Comparison of ENCODE assay signal across 7 mouse cellular contexts in the genomic region with DNA sequence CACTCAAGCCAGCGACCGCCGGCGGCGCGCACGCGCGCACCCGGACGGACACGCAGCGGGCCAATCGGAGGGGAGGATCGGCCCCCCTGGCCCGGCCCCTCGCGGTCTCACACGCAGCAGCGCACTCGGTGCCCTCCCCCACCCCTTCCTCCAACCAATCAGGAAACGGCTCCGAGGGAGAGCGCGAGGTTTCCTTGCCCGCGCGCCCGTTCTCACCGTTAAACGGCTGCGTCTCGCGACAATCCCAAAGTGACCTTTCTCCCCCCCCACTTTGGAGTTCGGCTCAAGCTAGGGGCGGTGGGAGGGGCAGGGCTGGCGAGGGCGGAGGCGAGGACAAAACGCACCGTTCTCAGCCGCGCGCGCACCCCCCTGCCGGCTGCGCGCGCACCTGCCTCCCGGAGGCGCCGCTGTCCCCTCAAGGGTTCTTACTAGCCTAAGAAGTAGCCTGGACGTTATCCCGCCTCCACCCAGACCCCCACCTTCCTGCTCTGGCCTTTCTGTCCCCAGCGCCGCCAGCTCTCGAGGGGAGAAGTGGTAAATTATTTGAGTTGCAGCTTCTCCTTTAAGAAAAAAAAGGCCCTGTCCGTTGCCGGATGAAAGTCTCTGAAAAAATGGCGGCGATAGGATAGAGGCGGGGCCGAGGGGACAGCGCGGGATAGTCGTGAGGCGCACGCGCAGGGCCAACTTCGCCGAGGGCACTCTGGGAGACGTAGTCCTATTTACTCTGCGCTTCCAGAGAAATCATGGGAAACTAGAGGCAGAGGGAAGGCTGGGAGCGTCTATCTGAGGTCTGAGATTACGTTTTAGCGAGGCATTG. TPM values are rescaled to one million over a fixed set of nuclear protein-coding genes. Genes with fewer than 3 reads are reported as not detected.
DNase-seq lines count a peak whose midpoint lies in the region; ATAC-seq lines count a peak whose summit lies in the region.

TSS of gene Zfp91 (minus strand) at position 616 of the 817 bp plus-strand sequence.
TSS of gene Lpxn (plus strand) at position 683 of the 817 bp plus-strand sequence.

- peak; percentile 97 for ATAC-seq in embryonic facial prominence, embryonic 11.5 days (replicated peaks; ENCODE audit: insufficient number of reproducible peaks, low FRiP score, low TSS enrichment, low read depth)
- ATAC-seq in granulocyte monocyte progenitor cell, adult 5-6 weeks (replicated peaks; ENCODE audit: poor library complexity, severe bottlenecking) = peak; percentile 60
- peak; percentile 96 for ATAC-seq in midbrain, embryonic 13.5 days

- no peaks in the 10 kb centered on the region for H3K9me3 ChIP-seq in embryonic facial prominence, embryonic 11.5 days (replicated peaks; ENCODE audit: control insufficient read depth, low read length)
- H3K9me3 ChIP-seq in limb, embryonic 10.5 days (replicated peaks) = no peaks in the 10 kb centered on the region
- H3K9me3 ChIP-seq in midbrain, embryonic 13.5 days = no peaks in the 10 kb centered on the region

- no peaks in the 10 kb centered on the region for H3K36me3 ChIP-seq in embryonic facial prominence, embryonic 11.5 days (replicated peaks; ENCODE audit: control insufficient read depth, insufficient read depth, low read depth, low read length)
- no peaks in the 10 kb centered on the region for H3K36me3 ChIP-seq in limb, embryonic 10.5 days
- H3K36me3 ChIP-seq in midbrain, embryonic 13.5 days = no peaks in the 10 kb centered on the region

- peak within 1 kb of the TSS; percentile 98 for H3K9ac ChIP-seq in embryonic facial prominence, embryonic 11.5 days (replicated peaks; ENCODE audit: low read length)
- H3K9ac ChIP-seq in midbrain, embryonic 13.5 days (replicated peaks) = peak within 1 kb of the TSS; percentile 95

- under 1% methylated on average over 53 of the region's 76 CpGs for WGBS in embryonic facial prominence, embryonic 11.5 days
- under 1% methylated on average over 59 of the region's 76 CpGs for WGBS in limb, embryonic 10.5 days
- WGBS in midbrain, embryonic 13.5 days = 0% methylated on average over 62 of the region's 76 CpGs

- peak within 1 kb of the TSS; percentile 100 for H3K27ac ChIP-seq in embryonic facial prominence, embryonic 11.5 days (replicated peaks; ENCODE audit: low read depth, low read length)
- H3K27ac ChIP-seq in limb, embryonic 10.5 days = peak within 1 kb of the TSS; percentile 98
- H3K27ac ChIP-seq in midbrain, embryonic 13.5 days = peak within 1 kb of the TSS; percentile 99

- H3K4me3 ChIP-seq in embryonic facial prominence, embryonic 11.5 days (ENCODE audit: low read depth, low read length) = peak within 1 kb of the TSS; percentile 92
- H3K4me3 ChIP-seq in limb, embryonic 10.5 days = peak within 1 kb of the TSS; percentile 89
- peak within 1 kb of the TSS; percentile 93 for H3K4me3 ChIP-seq in midbrain, embryonic 13.5 days (replicated peaks)

- H3K27me3 ChIP-seq in embryonic facial prominence, embryonic 11.5 days (ENCODE audit: control insufficient read depth, insufficient read depth, low read length) = no peaks in the 10 kb centered on the region
- H3K27me3 ChIP-seq in limb, embryonic 10.5 days (ENCODE audit: low read depth, poor library complexity, severe bottlenecking) = no peaks in the 10 kb centered on the region
- H3K27me3 ChIP-seq in midbrain, embryonic 13.5 days = no peaks in the 10 kb centered on the region

- H3K4me2 ChIP-seq in embryonic facial prominence, embryonic 11.5 days (ENCODE audit: low read depth, low read length) = peak within 1 kb of the TSS; percentile 77
- H3K4me2 ChIP-seq in midbrain, embryonic 13.5 days (replicated peaks) = peak within 1 kb of the TSS; percentile 75

- DNase-seq in adrenal gland, postnatal 14 days = peak; percentile 99
- DNase-seq in embryonic facial prominence, embryonic 11.5 days (ENCODE audit: low spot score) = peak; percentile 98
- peak; percentile 98 for DNase-seq in kidney, adult 11 months
- peak; percentile 96 for DNase-seq in limb, embryonic 10.5 days (ENCODE audit: low spot score)
- peak; percentile 91 for DNase-seq in spleen, adult 12 weeks (ENCODE audit: low spot score)

- H3K4me1 ChIP-seq in embryonic facial prominence, embryonic 11.5 days (ENCODE audit: control insufficient read depth, insufficient read depth, low read length) = no peaks in the 10 kb centered on the region
- peaks cover 8% of the 10 kb centered on the region; the same call in 1 of the 2 replicates for H3K4me1 ChIP-seq in limb, embryonic 10.5 days
- peaks cover 28% of the 10 kb centered on the region for H3K4me1 ChIP-seq in midbrain, embryonic 13.5 days (replicated peaks)

RNA-seq across cellular contexts. Expression of gene Zfp91, which starts in this region (rescaled TPM):
- total RNA-seq in adrenal gland, postnatal 14 days (2021) = 87.0 and 88.4 TPM in 2 replicates
- polyA plus RNA-seq in embryonic facial prominence, embryonic 11.5 days (2014; fragmentation: Nextera tagmentation; extraction: Ambion mirVana) = 10.5 and 11.0 TPM in 2 replicates
- total RNA-seq in granulocyte monocyte progenitor cell, adult 5-6 weeks (2014; fragmentation: Nextera tagmentation) = 58.7 and 61.6 TPM in 2 replicates
- total RNA-seq in granulocyte monocyte progenitor cell, adult 5-6 weeks (2017) = 89.3 and 100 TPM in 2 replicates
- polyA plus RNA-seq in limb, embryonic 10.5 days (2016; fragmentation: Nextera tagmentation; extraction: Ambion mirVana) = 11.0 and 13.5 TPM in 2 replicates
- polyA plus RNA-seq in midbrain, embryonic 13.5 days (2015; fragmentation: Nextera tagmentation; extraction: Ambion mirVana) = 15.9 and 17.1 TPM in 2 replicates

RNA-seq across cellular contexts. Expression of gene Lpxn, which starts in this region (rescaled TPM):
- 1.4 and 5.1 TPM in 2 replicates for total RNA-seq in adrenal gland, postnatal 14 days (2021)
- polyA plus RNA-seq in embryonic facial prominence, embryonic 11.5 days (2014; fragmentation: Nextera tagmentation; extraction: Ambion mirVana) = 0.77 and 0.80 TPM in 2 replicates
- 7.8 and 9.9 TPM in 2 replicates for total RNA-seq in granulocyte monocyte progenitor cell, adult 5-6 weeks (2014; fragmentation: Nextera tagmentation)
- 6.4 and 10.6 TPM in 2 replicates for total RNA-seq in granulocyte monocyte progenitor cell, adult 5-6 weeks (2017)
- 0.68 and 0.78 TPM in 2 replicates for polyA plus RNA-seq in limb, embryonic 10.5 days (2016; fragmentation: Nextera tagmentation; extraction: Ambion mirVana)
- polyA plus RNA-seq in midbrain, embryonic 13.5 days (2015; fragmentation: Nextera tagmentation; extraction: Ambion mirVana) = 0.89 and 1.3 TPM in 2 replicates

Comparison
In these comparisons a context has a peak if more than half of its experiments do, and no peak if none do; other contexts are left out.
1. Peak in every context shown above with its lines: DNase-seq, ATAC-seq, H3K4me3 ChIP-seq and H3K27ac ChIP-seq.